Mouse (Mus musculus) cerebellum, postnatal 36 days (tissue): ENCODE results near the gene Hagh.

Experiments used
- DNase-seq, 2 experiments: peaks; one replicate each; pipeline ENCODE4 v3.0.0; 2021 to 2022; ENCODE audit warnings: mixed read lengths in 2 of 2

The Hagh gene

DNA sequence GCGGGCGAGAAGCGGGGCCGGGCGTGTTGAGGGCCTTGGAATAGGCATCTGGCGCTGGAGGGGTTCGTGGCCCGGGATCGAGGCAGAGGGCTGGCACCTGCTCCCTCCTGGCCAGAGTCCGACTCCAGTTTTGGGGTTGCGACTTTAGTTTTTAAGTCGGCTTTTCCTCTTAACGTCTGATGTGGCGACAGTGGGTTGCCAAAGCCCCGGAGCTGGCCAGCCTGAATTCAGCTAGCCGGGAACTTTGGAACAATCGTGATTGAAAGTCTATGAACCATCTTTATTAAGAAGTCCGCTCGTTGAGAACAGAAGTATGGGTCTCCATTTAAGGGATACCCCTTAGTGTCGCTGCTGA, 10.8 kb downstream of the Hagh start:
- no peak for DNase-seq

- DNase-seq = no peak
These were observed 11.6 kb downstream of the Hagh start for GRCm38 (mm10) chr17:24851381-24852125.

DNA sequence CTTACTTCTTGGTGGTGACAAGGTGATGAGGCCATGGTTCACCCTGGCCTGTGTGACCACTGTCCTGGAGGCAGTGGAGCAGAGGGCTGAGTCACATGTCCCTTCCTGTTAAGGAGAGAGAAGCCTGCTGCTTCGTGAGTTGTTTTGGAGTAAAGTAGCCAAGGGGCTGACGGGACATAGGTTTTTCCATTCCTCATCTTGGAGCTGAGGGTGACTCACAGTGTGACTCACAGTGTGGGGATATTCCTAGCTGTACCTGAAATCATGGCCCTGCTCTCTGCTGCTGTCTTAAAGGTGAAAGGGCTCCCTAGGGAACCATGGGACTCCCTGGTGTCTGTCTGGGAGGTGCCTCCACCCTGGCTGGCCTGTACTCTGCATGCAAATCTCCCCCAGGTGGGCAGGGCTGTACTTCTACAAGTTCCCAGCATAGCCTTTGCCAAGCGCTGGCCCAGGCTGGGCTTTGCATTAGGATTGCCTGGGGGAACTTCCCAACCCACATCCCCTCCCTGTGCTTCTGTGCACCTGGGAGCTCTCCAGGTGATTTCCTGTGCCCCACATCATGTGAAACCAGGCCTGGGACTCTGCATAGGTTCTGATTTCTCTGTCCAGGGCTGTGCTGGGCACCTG, 16.0 kb downstream of the Hagh start:
- DNase-seq = no peak

DNA sequence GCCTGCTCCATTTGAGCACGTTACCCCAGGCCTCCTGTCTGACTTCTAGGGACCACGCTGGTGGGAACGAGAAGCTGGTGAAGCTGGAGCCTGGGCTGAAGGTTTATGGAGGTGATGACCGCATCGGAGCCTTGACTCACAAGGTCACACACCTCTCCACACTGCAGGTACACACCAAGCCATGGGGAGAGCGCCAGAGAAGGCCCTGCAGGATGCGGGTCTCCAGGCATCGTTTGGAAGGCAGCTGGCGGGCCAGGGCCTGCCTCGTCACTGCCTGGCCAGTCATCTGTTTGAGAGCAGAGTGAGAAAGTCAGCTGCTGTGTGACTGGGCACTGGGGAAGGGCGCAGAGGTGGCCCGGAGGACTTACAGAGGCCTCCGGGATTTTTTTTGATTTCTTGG, 16.6 kb downstream of the Hagh start:
- DNase-seq = no peak

DNA sequence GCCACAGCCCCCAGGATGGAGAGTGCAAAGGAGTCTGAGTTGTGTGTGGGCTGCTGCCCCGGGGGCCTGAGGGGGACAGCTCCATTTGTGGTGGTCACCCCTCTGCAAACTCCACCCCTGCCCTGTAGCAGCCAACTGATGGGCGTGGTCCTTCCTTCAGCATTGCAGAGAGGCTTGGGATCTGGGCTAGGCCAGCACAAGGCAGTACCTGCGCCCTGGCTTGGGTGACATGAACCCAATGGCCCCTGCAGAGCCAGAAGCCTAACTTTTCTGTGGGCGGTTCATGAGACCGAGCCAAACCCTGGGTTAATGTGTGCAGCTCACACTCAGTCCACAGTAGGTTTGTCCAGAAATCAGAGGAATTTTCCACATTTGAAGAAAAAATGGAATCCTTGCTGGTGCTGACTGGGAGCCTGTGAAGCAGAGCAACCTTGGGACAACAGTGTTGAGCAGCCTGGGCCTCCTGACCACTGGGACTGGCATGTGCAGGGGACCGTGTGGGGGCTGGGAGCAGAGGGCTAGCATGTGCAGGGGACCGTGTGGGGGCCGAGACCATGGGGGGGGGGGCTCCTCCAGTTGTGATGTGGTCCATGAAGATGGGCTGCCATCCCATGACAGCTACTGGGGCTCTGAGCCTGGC, 18.0 kb downstream of the Hagh start:
- DNase-seq = no peak

GRCm38 (mm10) chr17:24858967-24859366, 19.0 kb downstream of the Hagh start:
- no peak for DNase-seq

DNA sequence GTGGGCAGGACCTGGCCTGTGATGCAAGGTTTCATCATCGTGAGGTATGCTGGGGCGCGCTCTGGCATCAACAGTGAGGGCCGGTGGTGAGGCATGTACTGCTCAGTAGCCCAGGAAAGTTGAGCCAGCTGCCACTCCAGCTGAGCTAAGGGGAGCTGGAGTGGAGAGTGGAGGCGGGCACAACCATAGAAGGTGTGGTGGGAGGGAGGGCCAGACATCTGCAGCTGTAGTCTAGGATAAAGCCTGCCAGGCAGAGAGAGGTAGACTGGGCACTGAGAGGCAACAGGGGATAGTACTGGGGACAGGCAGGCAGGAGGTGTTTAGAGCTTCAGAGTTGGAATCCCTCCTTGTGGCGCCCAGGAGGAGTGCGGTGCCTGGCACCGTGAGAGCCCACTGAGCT, 20.1 kb downstream of the Hagh start:
- no peak for DNase-seq

GRCm38 (mm10) chr17:24861785-24862184, 21.8 kb downstream of the Hagh start:
- DNase-seq = no peak

- peak; percentile 88 to 89 for DNase-seq
These were observed 25.8 kb downstream of the Hagh start, which contains the start of gene Igfals for GRCm38 (mm10) chr17:24865776-24866175. Gene Igfals (plus strand): TSS chr17:24865997.

GRCm38 (mm10) chr17:24867914-24868313, 28.0 kb downstream of the Hagh start:
- no peak for DNase-seq

GRCm38 (mm10) chr17:24873695-24874404, 33.9 kb downstream of the Hagh start:
- DNase-seq = no peak

DNA sequence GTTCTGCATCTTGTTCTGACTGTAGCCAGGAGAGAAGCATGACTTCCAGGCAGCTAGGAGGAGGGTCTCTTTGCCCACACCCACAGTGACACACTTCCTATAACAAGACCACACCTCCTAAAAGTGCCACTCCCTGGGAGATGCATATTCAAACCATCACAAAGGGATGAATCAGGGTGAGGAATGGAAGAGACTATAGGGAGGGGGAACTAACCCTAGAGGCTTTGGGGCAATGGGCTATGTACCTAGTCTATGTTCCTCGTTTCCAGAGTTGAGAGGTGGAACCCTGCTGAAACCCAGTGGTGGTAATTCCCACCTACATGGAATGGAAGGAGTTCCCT, 34.4 kb downstream of the Hagh start:
- no peak for DNase-seq

- DNase-seq = no peak
These were observed 35.0 kb downstream of the Hagh start for GRCm38 (mm10) chr17:24874989-24875388.

- DNase-seq = no peak
These were observed 37.6 kb downstream of the Hagh start for GRCm38 (mm10) chr17:24877336-24878116.

DNA sequence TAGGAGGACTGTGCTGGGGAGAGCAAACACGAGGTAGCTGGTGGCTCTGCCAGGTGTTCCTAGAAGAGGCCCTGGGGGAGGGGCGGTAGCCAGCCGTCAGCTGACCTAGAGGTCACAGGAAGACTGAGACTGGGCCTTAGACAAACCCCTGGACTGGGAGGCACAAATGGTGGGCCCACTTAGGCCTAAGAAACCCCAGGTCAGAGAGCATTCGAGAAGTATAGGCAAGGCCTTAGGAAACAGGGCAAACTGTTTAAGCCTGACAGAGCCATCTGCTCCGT, 38.1 kb downstream of the Hagh start:
- no peak for DNase-seq

- DNase-seq = no peak
These were observed 38.6 kb downstream of the Hagh start for GRCm38 (mm10) chr17:24878531-24878930.

- DNase-seq = no peak
These were observed 41.9 kb downstream of the Hagh start for GRCm38 (mm10) chr17:24881738-24882440.

GRCm38 (mm10) chr17:24884391-24884790, 44.4 kb downstream of the Hagh start:
- no peak for DNase-seq

- no peak for DNase-seq
These were observed 45.6 kb downstream of the Hagh start for GRCm38 (mm10) chr17:24885356-24886133.

GRCm38 (mm10) chr17:24886134-24886931, 46.4 kb downstream of the Hagh start, which contains the start of the genes Nubp2 and Spsb3:
Gene Nubp2 (minus strand): TSS chr17:24886349.
Gene Spsb3 (plus strand): TSS chr17:24886643.
- DNase-seq = peak; percentile 98 to 99

DNA sequence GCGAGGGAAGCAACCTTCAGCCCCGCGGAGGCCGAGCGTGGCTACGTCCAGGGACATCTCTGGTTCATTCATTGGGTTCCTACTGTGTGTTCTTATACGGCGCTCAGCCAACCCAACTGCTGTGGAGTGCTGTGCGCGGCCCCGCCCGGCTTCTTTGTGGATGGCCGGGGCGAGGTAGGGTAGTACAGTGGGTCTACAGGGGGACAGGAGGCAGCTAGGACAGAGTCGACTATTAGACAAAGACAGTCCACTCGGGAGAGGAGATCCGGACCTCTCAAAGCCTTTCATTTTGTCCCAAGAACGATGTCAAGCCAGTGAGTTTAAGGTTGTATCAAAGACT, 47.0 kb downstream of the Hagh start:
- no peak for DNase-seq
